Mouse (Mus musculus) liver, postnatal 0 days (tissue): ENCODE measurements around the gene Odf4. TPM values are rescaled to one million over a fixed set of nuclear protein-coding genes. Genes with fewer than 3 reads are reported as not detected.

ENCODE experiments used
- ATAC-seq: fragments of 200-750 bp; cut with Nextera tagmentation; 2 replicates; pipeline ENCODE4 v1.8.0; 2017; ENCODE audit warnings: mild to moderate bottlenecking, moderate library complexity
- DNase-seq: peaks from one replicate; pipeline ENCODE4 v3.0.0-alpha.2; 2016
- H3K27ac ChIP-seq: fragments of 300-500 bp; sonication (generic); 2 replicates; pipeline ENCODE4 v1.5.1; 2014; ENCODE audit warnings: antibody characterized with exemption, moderate library complexity, mild to moderate bottlenecking, low read depth
- H3K27me3 ChIP-seq: fragments of 300-500 bp; sonication (generic); 2 replicates; pipeline ENCODE4 v1.6.1; 2014; ENCODE audit warnings: low read length, control low read depth, mixed read lengths; ENCODE audit not compliant: insufficient read depth
- H3K36me3 ChIP-seq: fragments of 300-500 bp; sonication (generic); replicated peaks from 2 replicates; pipeline ENCODE4 v1.6.1; 2014; ENCODE audit warnings: mild to moderate bottlenecking, control low read depth, low read length, moderate library complexity, mixed read lengths; ENCODE audit not compliant: insufficient read depth
- H3K4me1 ChIP-seq: fragments of 300-500 bp; sonication (generic); 2 replicates; pipeline ENCODE4 v1.6.1; 2014; ENCODE audit warnings: antibody characterized with exemption, mild to moderate bottlenecking, control low read depth; ENCODE audit not compliant: insufficient read depth
- H3K4me2 ChIP-seq: fragments of 300-500 bp; sonication (generic); 2 replicates; pipeline ENCODE4 v1.6.1; 2014; ENCODE audit warnings: low read depth, mild to moderate bottlenecking, low read length, moderate library complexity, mixed read lengths
- H3K4me3 ChIP-seq: fragments of 300-500 bp; sonication (generic); 2 replicates; pipeline ENCODE4 v1.5.1; 2014; ENCODE audit warnings: low read depth, low read length
- H3K9ac ChIP-seq: fragments of 300-500 bp; sonication (generic); replicated peaks from 2 replicates; pipeline ENCODE4 v1.6.1; 2014; ENCODE audit warnings: mild to moderate bottlenecking, moderate library complexity
- H3K9me3 ChIP-seq: fragments of 300-500 bp; sonication (generic); 2 replicates; pipeline ENCODE4 v1.6.1; 2016; ENCODE audit warnings: mild to moderate bottlenecking, control low read depth, low read length, mixed read lengths
- CTCF ChIP-seq: sonication (generic); IDR thresholded peaks from 2 replicates; pipeline ENCODE4 v1.5.1; 2016; ENCODE audit warnings: antibody characterized with exemption, low read depth
- EP300 ChIP-seq: IDR thresholded peaks from 2 replicates; pipeline ENCODE4 v1.6.1; 2016; ENCODE audit warnings: antibody characterized with exemption, low read depth, mild to moderate bottlenecking
- WGBS: fragments of 180-500 bp; shearing (Covaris S2); extraction: QIAGEN DNeasy Blood & Tissue Kit; methylation state at CpG from one replicate; pipeline ENCODE4 v1.1.7; 2014; ENCODE audit not compliant: insufficient replicate concordance; 5-methylcytosine and 5-hydroxymethylcytosine counted together
- polyA plus RNA-seq: library from polyadenylated mRNA; unstranded; fragments of >200 nt; fragmentation: Nextera tagmentation; extraction: Ambion mirVana; gene quantifications from 2 replicates; pipeline ENCODE4 v1.2.1, GENCODE M21; 2015

Odf4 gene
- polyA plus RNA-seq, 1 experiment from 2014 or later: not detected

DNA sequence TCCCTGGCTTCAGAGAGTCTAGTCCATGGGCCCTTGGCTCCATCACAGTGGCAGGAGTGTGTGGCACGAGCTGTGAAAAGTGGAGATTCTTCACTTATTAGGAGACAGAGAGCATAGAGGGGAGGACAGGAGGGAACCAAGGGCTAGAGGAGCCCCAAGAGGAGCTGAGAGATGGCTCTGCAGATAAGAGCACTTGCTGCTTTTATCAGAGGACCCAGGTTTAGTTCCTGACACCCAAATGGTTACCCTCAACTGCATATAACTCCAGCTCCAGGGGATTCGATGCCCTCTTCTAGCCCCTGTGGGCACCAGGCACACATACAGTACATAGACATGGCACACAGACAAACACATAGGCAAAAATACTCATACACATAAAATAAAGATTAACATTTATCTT lies 2.1 kb downstream of the Odf4 start:
- 0 out of 2 replicates have a peak, but pooled peaks cover under 1% of the 10 kb centered on the region for H3K27me3 ChIP-seq
- H3K4me3 ChIP-seq: no peak overlapping the region
- H3K4me1 ChIP-seq: no peaks in the 10 kb centered on the region
- H3K4me2 ChIP-seq: no peak overlapping the region
- 65% methylated on average over 2 of the region's 2 CpGs for WGBS
- no peak for ATAC-seq
- TF ChIP-seq CTCF (no peak), EP300 (no peak)
- H3K36me3 ChIP-seq: no peaks in the 10 kb centered on the region
- no peak overlapping the region for H3K9ac ChIP-seq
- no peaks in the 10 kb centered on the region for H3K9me3 ChIP-seq
- H3K27ac ChIP-seq: no peak overlapping the region
- DNase-seq: no peak

DNA sequence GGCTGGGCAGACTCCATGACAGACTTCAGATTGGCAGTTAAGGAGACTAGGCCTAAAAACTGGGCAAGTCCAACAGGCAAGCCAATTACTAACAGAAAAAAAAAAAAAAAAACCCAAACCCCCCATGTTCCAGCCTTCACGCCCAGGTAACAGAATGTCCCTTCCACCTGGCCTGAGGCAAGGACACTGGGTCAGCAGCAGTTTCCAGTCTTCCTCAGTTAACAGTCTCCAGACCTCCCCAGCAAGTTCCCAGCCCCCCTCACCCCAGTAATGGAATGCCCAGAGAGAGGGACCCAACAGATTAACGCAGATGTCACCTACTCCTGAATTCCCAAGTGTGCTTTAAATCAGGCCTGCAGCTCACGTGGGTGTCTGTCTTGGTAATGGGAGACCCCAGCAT lies 3.7 kb downstream of the Odf4 start:
- Histone ChIP-seq H3K9ac (no peak overlapping the region), H3K9me3 (no peaks in the 10 kb centered on the region), H3K27me3 (no peaks in the 10 kb centered on the region), H3K36me3 (no peaks in the 10 kb centered on the region), H3K4me2 (no peak overlapping the region), H3K4me3 (no peak overlapping the region), H3K27ac (no peak overlapping the region), H3K4me1 (no peaks in the 10 kb centered on the region)
- DNase-seq: no peak
- WGBS: 68% methylated on average over 3 of the region's 3 CpGs
- no peak for TF ChIP-seq CTCF
- TF ChIP-seq EP300: no peak
- no peak for ATAC-seq

DNA sequence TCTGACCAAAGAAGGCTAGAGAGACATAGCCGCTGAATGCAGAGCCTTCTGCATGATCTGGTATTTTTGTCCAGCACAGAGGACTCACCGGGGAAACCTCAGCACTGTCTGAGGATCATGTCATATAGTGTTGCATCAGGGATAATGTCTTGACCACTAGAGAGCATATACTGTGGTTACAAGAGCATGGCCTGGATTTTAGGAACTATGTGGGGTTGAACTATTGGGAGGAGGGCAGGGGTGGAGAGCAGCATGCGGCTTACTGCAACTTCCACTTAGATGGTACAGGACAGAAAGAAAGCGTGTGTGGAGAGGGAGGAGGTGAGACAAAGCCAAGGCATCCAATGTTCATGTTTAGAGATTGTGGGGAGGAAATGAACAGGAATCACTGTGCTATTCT lies 12.3 kb downstream of the Odf4 start:
- H3K9ac ChIP-seq: no peak overlapping the region
- no peak overlapping the region for H3K27ac ChIP-seq
- 65% methylated on average over 4 of the region's 4 CpGs for WGBS
- no peak overlapping the region for H3K4me3 ChIP-seq
- TF ChIP-seq EP300 (no peak), CTCF (no peak)
- H3K4me1 ChIP-seq: 0 out of 2 replicates have a peak, but pooled peaks cover 3% of the 10 kb centered on the region
- no peaks in the 10 kb centered on the region for H3K36me3 ChIP-seq
- H3K27me3 ChIP-seq: no peaks in the 10 kb centered on the region
- no peaks in the 10 kb centered on the region for H3K9me3 ChIP-seq
- no peak for ATAC-seq
- DNase-seq: no peak
- no peak overlapping the region for H3K4me2 ChIP-seq

DNA sequence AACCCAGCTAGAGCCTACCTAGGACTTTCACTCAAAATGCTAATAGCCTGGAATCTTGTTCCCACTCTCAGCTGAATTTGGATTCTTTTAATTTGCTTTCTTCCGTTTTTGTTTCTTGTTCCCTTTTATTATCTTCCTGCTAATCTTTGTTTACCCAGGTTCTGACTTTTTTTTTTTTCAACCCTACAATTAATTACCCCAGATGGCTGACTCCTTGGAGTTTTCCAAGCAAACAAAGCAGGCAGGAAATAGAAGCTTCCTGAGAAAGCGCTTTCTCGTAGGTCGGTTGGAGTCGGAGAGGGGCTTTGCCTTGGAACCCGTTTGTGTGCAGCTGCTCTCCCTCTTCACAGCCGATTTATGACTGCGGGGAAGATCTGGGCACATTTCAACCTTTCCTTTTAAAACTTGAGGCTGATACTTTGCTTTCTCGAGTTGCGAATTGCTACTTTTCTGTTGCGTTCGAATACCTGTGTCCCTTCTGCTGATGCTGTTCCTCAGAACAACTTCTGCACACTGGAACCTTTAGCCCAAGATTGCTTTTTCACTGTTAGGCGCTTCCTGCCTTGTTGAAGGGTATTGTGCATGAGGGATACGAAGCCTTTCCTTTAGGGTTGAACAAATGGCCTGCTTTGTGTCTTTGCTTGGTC lies 15.2 kb downstream of the Odf4 start:
- ATAC-seq: no peak
- H3K36me3 ChIP-seq: peaks cover 4% of the 10 kb centered on the region; the same call in 1 of the 2 replicates
- no peaks in the 10 kb centered on the region for H3K9me3 ChIP-seq
- no peak overlapping the region for H3K4me2 ChIP-seq
- 0 out of 2 replicates have a peak, but pooled peaks cover 3% of the 10 kb centered on the region for H3K4me1 ChIP-seq
- H3K9ac ChIP-seq: no peak overlapping the region
- no peak for DNase-seq
- no peak for TF ChIP-seq CTCF
- no peak for TF ChIP-seq EP300
- WGBS: 19% methylated on average over 14 of the region's 14 CpGs
- H3K4me3 ChIP-seq: no peak overlapping the region
- H3K27ac ChIP-seq: no peak overlapping the region; the same call in 1 of the 2 replicates
- no peaks in the 10 kb centered on the region for H3K27me3 ChIP-seq

DNA sequence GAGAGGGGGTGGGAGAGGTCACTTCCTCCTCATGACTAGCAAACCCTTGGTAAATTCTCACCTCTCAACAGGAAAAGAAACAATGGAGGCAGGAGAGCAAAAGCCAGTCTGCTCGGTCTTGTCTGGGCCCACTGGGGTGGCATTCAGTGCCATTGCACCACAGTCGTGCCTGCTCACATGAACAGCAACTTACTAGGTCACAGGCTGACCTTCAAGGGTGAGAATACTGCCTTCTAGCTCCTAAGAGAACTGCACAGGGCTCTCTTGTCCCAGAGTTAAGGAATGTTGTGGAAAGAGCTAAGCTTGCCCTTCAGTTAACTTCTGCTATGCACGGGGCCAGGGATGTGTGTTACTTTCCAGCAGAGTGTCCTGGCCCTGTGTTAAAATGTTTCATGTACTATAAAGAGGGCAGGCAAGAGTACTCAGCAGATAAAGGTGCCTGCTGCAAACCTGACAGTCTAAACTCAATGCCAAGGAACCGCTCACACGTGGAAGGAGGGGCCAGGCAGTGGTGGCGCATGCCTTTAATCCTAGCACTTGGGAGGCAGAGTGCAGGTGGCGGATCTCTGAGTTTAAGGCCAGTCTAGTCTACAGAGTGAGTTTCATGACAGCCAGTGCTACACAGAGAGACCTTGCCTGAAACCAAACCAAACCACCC lies 17.9 kb downstream of the Odf4 start:
- Histone ChIP-seq H3K36me3 (peaks cover 30% of the 10 kb centered on the region), H3K27me3 (no peaks in the 10 kb centered on the region), H3K27ac (no peak overlapping the region), H3K4me2 (no peak overlapping the region), H3K9me3 (no peaks in the 10 kb centered on the region), H3K9ac (no peak overlapping the region), H3K4me3 (no peak overlapping the region), H3K4me1 (0 out of 2 replicates have a peak, but pooled peaks cover 3% of the 10 kb centered on the region)
- WGBS: 55% methylated on average over 7 of the region's 7 CpGs
- ATAC-seq (no peak), DNase-seq (no peak)
- no peak for TF ChIP-seq EP300
- no peak for TF ChIP-seq CTCF

DNA sequence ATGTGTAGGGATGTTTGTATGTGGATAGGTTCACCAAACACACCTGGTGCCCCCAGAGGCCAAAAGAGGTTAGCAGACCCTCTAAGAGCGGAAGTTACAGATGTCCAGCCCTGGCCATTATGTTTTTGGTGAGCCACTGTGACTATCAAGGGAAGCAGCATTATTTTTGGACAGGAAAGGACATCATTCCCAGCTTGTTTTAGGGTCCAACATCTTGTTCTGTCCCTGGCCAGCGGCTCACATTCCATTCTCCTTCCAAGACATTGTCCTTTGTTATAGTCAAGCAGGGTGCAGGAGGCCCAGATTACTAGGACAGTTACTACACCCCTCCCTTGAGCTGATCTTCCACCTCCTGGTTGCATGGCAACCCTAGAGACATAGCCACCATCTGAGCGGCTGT lies 19.6 kb downstream of the Odf4 start:
- Histone ChIP-seq H3K9ac (no peak overlapping the region), H3K36me3 (peaks cover 45% of the 10 kb centered on the region), H3K27ac (no peak overlapping the region), H3K4me3 (no peak overlapping the region), H3K4me2 (no peak overlapping the region), H3K9me3 (no peaks in the 10 kb centered on the region), H3K4me1 (peaks cover 8% of the 10 kb centered on the region), H3K27me3 (no peaks in the 10 kb centered on the region)
- DNase-seq (no peak), ATAC-seq (no peak)
- WGBS: 71% methylated on average over 3 of the region's 3 CpGs
- TF ChIP-seq CTCF: no peak
